Mouse (Mus musculus) heart, postnatal 0 days (tissue): ENCODE results near the gene Gstm5.

ENCODE experiments used
- CTCF ChIP-seq: IDR thresholded peaks from 2 replicates; pipeline ENCODE4 v1.5.1; 2016; ENCODE audit warnings: antibody characterized with exemption, control low read depth, low read depth
- EP300 ChIP-seq: IDR thresholded peaks from 2 replicates; pipeline ENCODE4 v1.6.1; 2016; ENCODE audit warnings: antibody characterized with exemption, low read depth

GRCm38 (mm10) chr3:107895194-107895719, 364 bp upstream of the Gstm5 start:
- TF ChIP-seq CTCF = no peak
- TF ChIP-seq EP300 = no peak
